Mouse (Mus musculus) brain, embryonic 14.5 days (tissue): Measurements from ENCODE around the gene Spesp1.

Experiments used
- CTCF ChIP-seq: fragments of 200-500 bp; IDR thresholded peaks from 2 replicates; pipeline ENCODE4 v1.5.1; 2012; ENCODE audit warnings: inconsistent platforms, mild to moderate bottlenecking, moderate library complexity, borderline replicate concordance; ENCODE audit not compliant: insufficient read depth, insufficient read length; ENCODE audit errors: extremely low read depth
- POLR2A ChIP-seq: fragments of 200-500 bp; IDR thresholded peaks from 2 replicates; pipeline ENCODE4 v1.6.1; 2012; ENCODE audit warnings: mild to moderate bottlenecking, inconsistent platforms, borderline replicate concordance; ENCODE audit not compliant: poor library complexity, insufficient read depth, insufficient read length, severe bottlenecking; ENCODE audit errors: extremely low read depth

DNA sequence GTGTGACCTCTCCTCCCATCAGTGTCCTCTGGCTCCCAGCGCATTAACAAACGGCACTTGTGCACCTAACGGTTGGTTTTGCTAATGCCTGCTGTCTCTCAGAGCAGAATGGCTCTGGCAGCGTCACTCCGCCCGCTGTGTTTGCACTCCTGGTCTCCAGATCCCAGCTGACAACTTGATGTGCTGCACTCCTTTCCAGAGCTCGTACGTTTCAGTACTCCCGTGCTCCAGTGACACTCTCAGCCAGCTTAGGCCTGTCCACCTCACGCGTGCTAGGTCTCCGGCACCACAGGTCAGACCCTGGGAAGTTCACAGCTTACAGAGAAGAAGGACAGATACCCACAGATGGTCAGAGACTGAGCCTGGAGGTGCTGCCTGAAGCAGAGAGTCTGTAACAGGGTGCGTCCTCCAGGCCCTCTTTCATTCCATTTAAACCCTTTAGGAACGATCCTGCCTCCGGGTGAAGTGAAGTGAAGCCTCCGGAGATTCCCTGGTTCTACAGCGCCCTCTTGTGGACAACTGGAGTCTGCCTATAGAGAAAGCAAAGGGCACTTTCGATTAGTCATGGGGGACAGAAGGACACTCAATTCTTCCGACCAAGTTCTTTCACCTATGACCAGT, 37.9 kb downstream of the Spesp1 start:
- TF ChIP-seq CTCF = peak; percentile 90
- no peak for TF ChIP-seq POLR2A
